Mouse (Mus musculus): ENCODE data around the gene Efhd2. TPM values are rescaled to one million over a fixed set of nuclear protein-coding genes. Genes with fewer than 3 reads are reported as not detected.

Gene Efhd2
- polyA plus RNA-seq, 1 experiment from 2014 or later = 58.8 TPM

GRCm38 (mm10) chr4:141901711-141902478, 27.2 kb upstream of the Efhd2 start:
- Histone ChIP-seq H3K4me2 (replicated peaks; ENCODE audit: low read depth, low read length) (no peak overlapping the region), H3K4me1 (ENCODE audit: control insufficient read depth, insufficient read depth, low read length) (peaks cover 32% of the 10 kb centered on the region), H3K36me3 (ENCODE audit: control insufficient read depth, insufficient read depth, low read length) (no peaks in the 10 kb centered on the region), H3K9me3 (ENCODE audit: control insufficient read depth, low read depth, low read length) (no peaks in the 10 kb centered on the region), H3K27ac (ENCODE audit: low read length) (no peak overlapping the region), H3K4me3 (ENCODE audit: low read depth, low read length) (no peak overlapping the region), H3K27me3 (ENCODE audit: control insufficient read depth, insufficient read depth, low read length) (no peaks in the 10 kb centered on the region), H3K9ac (replicated peaks; ENCODE audit: low read depth, low read length) (no peak overlapping the region)
- WGBS = 77% methylated on average over 17 of the region's 17 CpGs
- ATAC-seq (ENCODE audit: insufficient number of reproducible peaks, insufficient read depth, low FRiP score, low read depth) = no peak

GRCm38 (mm10) chr4:141900421-141900820, 25.7 kb upstream of the Efhd2 start:
- Histone ChIP-seq H3K9ac (replicated peaks; ENCODE audit: low read depth, low read length) (no peak overlapping the region), H3K4me3 (ENCODE audit: low read depth, low read length) (no peak overlapping the region), H3K27me3 (ENCODE audit: control insufficient read depth, insufficient read depth, low read length) (no peaks in the 10 kb centered on the region), H3K27ac (ENCODE audit: low read length) (peak overlapping the region; percentile 74), H3K4me1 (ENCODE audit: control insufficient read depth, insufficient read depth, low read length) (peaks cover 39% of the 10 kb centered on the region), H3K9me3 (ENCODE audit: control insufficient read depth, low read depth, low read length) (no peaks in the 10 kb centered on the region), H3K4me2 (replicated peaks; ENCODE audit: low read depth, low read length) (no peak overlapping the region), H3K36me3 (ENCODE audit: control insufficient read depth, insufficient read depth, low read length) (no peaks in the 10 kb centered on the region)
- no peak for ATAC-seq (ENCODE audit: insufficient number of reproducible peaks, insufficient read depth, low FRiP score, low read depth)
- WGBS = 59% methylated on average over 11 of the region's 11 CpGs

GRCm38 (mm10) chr4:141899936-141900335, 25.2 kb upstream of the Efhd2 start:
- Histone ChIP-seq H3K9ac (replicated peaks; ENCODE audit: low read depth, low read length) (no peak overlapping the region), H3K27me3 (ENCODE audit: control insufficient read depth, insufficient read depth, low read length) (no peaks in the 10 kb centered on the region), H3K4me3 (ENCODE audit: low read depth, low read length) (no peak overlapping the region), H3K4me2 (replicated peaks; ENCODE audit: low read depth, low read length) (no peak overlapping the region), H3K36me3 (ENCODE audit: control insufficient read depth, insufficient read depth, low read length) (no peaks in the 10 kb centered on the region), H3K27ac (ENCODE audit: low read length) (peak overlapping the region; percentile 73), H3K9me3 (ENCODE audit: control insufficient read depth, low read depth, low read length) (no peaks in the 10 kb centered on the region), H3K4me1 (ENCODE audit: control insufficient read depth, insufficient read depth, low read length) (peaks cover 39% of the 10 kb centered on the region)
- 6% methylated on average over 7 of the region's 8 CpGs for WGBS
- ATAC-seq (ENCODE audit: insufficient number of reproducible peaks, insufficient read depth, low FRiP score, low read depth) = peak; percentile 38; the same call in 1 of the 2 replicates

DNA sequence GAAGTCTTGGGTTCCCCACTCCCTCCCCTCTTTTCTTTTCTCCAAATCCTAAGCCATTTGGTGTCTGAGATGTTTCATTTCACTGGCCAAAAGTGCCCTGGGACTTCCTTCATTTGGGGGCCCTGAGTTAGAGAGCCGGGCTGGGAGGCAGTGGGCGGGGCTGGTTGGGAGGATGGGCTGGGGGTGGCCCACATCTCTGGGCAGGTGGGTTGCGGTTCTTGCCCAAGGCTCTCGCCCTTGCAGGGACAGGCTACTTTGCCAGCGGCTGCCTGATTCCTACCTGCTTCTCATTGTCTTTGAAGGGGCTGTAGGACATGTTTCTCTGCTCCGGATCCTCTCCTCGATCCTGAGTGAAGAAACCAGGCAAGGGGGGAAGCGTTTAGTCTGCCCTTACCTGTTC, 24.2 kb upstream of the Efhd2 start:
- Histone ChIP-seq H3K4me2 (replicated peaks; ENCODE audit: low read depth, low read length) (no peak overlapping the region), H3K27me3 (ENCODE audit: control insufficient read depth, insufficient read depth, low read length) (no peaks in the 10 kb centered on the region), H3K27ac (ENCODE audit: low read length) (no peak overlapping the region; the same call in 1 of the 2 replicates), H3K36me3 (ENCODE audit: control insufficient read depth, insufficient read depth, low read length) (no peaks in the 10 kb centered on the region), H3K4me1 (ENCODE audit: control insufficient read depth, insufficient read depth, low read length) (peaks cover 39% of the 10 kb centered on the region), H3K4me3 (ENCODE audit: low read depth, low read length) (no peak overlapping the region), H3K9me3 (ENCODE audit: control insufficient read depth, low read depth, low read length) (no peaks in the 10 kb centered on the region), H3K9ac (replicated peaks; ENCODE audit: low read depth, low read length) (no peak overlapping the region)
- WGBS = 82% methylated on average over 8 of the region's 8 CpGs
- ATAC-seq (ENCODE audit: insufficient number of reproducible peaks, insufficient read depth, low FRiP score, low read depth) = no peak

GRCm38 (mm10) chr4:141897838-141898237, 23.1 kb upstream of the Efhd2 start:
- 31% methylated on average over 3 of the region's 3 CpGs for WGBS

GRCm38 (mm10) chr4:141897225-141897624, 22.5 kb upstream of the Efhd2 start:
- Histone ChIP-seq H3K27ac (ENCODE audit: low read length) (no peak overlapping the region), H3K9me3 (ENCODE audit: control insufficient read depth, low read depth, low read length) (no peaks in the 10 kb centered on the region), H3K4me3 (ENCODE audit: low read depth, low read length) (no peak overlapping the region), H3K9ac (replicated peaks; ENCODE audit: low read depth, low read length) (no peak overlapping the region), H3K4me2 (replicated peaks; ENCODE audit: low read depth, low read length) (no peak overlapping the region), H3K27me3 (ENCODE audit: control insufficient read depth, insufficient read depth, low read length) (no peaks in the 10 kb centered on the region), H3K36me3 (ENCODE audit: control insufficient read depth, insufficient read depth, low read length) (no peaks in the 10 kb centered on the region), H3K4me1 (ENCODE audit: control insufficient read depth, insufficient read depth, low read length) (peaks cover 37% of the 10 kb centered on the region)
- no peak for ATAC-seq (ENCODE audit: insufficient number of reproducible peaks, insufficient read depth, low FRiP score, low read depth)
- WGBS = 73% methylated on average over 6 of the region's 6 CpGs

More at GRCm38 (mm10) chr4:141897838-141898237, 23.1 kb upstream of the Efhd2 start:
- H3K27ac ChIP-seq (ENCODE audit: low read length) = no peak overlapping the region
- H3K4me2 ChIP-seq (replicated peaks; ENCODE audit: low read depth, low read length) = no peak overlapping the region
- no peaks in the 10 kb centered on the region for H3K27me3 ChIP-seq (ENCODE audit: control insufficient read depth, insufficient read depth, low read length)
- no peaks in the 10 kb centered on the region for H3K9me3 ChIP-seq (ENCODE audit: control insufficient read depth, low read depth, low read length)
- H3K4me1 ChIP-seq (ENCODE audit: control insufficient read depth, insufficient read depth, low read length) = peaks cover 39% of the 10 kb centered on the region
- no peak overlapping the region for H3K4me3 ChIP-seq (ENCODE audit: low read depth, low read length)
- H3K36me3 ChIP-seq (ENCODE audit: control insufficient read depth, insufficient read depth, low read length) = no peaks in the 10 kb centered on the region
- no peak for ATAC-seq (ENCODE audit: insufficient number of reproducible peaks, insufficient read depth, low FRiP score, low read depth)
- H3K9ac ChIP-seq (replicated peaks; ENCODE audit: low read depth, low read length) = no peak overlapping the region

DNA sequence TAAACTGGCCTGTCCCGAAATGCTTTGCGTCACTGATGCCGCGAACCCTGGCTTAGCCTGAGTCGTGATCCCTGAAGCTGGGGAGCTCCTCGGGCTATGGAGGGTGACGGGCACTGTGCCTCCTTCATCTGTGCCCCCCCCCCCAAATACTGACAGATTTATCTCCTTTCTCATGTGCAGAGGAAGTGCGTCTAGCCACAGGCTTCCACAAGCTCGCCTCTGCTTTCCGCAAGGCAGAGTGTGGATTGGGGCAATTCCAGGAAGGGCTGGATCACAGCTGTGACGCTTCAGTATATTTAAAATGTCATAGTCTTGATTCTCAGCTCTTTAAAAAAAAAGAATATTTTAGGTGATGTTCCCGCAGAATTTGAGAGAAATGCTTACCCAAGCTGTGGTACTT, 21.1 kb upstream of the Efhd2 start:
- no peak overlapping the region for H3K4me3 ChIP-seq (ENCODE audit: low read depth, low read length)
- peak overlapping the region; percentile 12; the same call in 1 of the 2 replicates for H3K27ac ChIP-seq (ENCODE audit: low read length)
- peaks cover 35% of the 10 kb centered on the region for H3K4me1 ChIP-seq (ENCODE audit: control insufficient read depth, insufficient read depth, low read length)
- H3K36me3 ChIP-seq (ENCODE audit: control insufficient read depth, insufficient read depth, low read length) = no peaks in the 10 kb centered on the region
- H3K4me2 ChIP-seq (replicated peaks; ENCODE audit: low read depth, low read length) = no peak overlapping the region
- H3K27me3 ChIP-seq (ENCODE audit: control insufficient read depth, insufficient read depth, low read length) = no peaks in the 10 kb centered on the region
- 37% methylated on average over 12 of the region's 12 CpGs for WGBS
- no peaks in the 10 kb centered on the region for H3K9me3 ChIP-seq (ENCODE audit: control insufficient read depth, low read depth, low read length)
- no peak for ATAC-seq (ENCODE audit: insufficient number of reproducible peaks, insufficient read depth, low FRiP score, low read depth)
- no peak overlapping the region for H3K9ac ChIP-seq (replicated peaks; ENCODE audit: low read depth, low read length)

DNA sequence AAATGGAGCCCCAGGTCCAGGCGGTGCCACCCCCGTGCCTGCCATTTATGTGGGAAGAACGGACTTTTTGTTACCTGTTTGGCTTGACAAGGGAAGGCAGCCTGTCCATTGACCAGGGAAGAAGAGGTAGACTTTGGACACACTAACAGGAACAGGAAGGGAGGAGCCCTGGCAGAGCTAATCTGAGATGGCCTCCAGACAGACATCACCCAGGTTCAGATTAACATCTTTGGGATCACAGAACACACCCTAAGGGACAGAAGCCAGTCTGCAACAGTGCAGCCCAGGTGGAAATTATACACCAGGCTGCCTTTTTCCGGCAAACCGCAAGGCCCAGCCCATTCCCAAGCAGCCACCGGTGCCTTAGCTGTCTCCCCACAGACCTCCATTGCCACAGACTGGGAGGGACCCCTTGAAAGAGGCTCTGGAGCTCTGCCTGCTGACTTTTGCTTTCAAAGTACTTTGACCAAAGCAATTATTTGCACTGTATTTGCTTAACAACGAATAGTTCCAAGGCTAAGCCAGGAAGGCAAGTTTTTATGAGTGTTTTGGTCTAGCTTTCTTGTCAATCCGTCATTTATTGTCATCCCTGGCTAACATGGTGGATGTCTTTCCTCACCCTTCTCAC, 18.6 kb upstream of the Efhd2 start:
- Histone ChIP-seq H3K4me2 (replicated peaks; ENCODE audit: low read depth, low read length) (no peak overlapping the region), H3K9me3 (ENCODE audit: control insufficient read depth, low read depth, low read length) (no peaks in the 10 kb centered on the region), H3K27ac (ENCODE audit: low read length) (no peak overlapping the region), H3K36me3 (ENCODE audit: control insufficient read depth, insufficient read depth, low read length) (no peaks in the 10 kb centered on the region), H3K9ac (replicated peaks; ENCODE audit: low read depth, low read length) (no peak overlapping the region), H3K4me3 (ENCODE audit: low read depth, low read length) (no peak overlapping the region), H3K4me1 (ENCODE audit: control insufficient read depth, insufficient read depth, low read length) (peaks cover 21% of the 10 kb centered on the region), H3K27me3 (ENCODE audit: control insufficient read depth, insufficient read depth, low read length) (no peaks in the 10 kb centered on the region)
- WGBS = 81% methylated on average over 8 of the region's 8 CpGs
- no peak for ATAC-seq (ENCODE audit: insufficient number of reproducible peaks, insufficient read depth, low FRiP score, low read depth)

All from stomach, embryonic 14.5 days (tissue).